Mouse (Mus musculus): Measurements from ENCODE around the gene Hdgfl3.

Hdgfl3 gene

DNA sequence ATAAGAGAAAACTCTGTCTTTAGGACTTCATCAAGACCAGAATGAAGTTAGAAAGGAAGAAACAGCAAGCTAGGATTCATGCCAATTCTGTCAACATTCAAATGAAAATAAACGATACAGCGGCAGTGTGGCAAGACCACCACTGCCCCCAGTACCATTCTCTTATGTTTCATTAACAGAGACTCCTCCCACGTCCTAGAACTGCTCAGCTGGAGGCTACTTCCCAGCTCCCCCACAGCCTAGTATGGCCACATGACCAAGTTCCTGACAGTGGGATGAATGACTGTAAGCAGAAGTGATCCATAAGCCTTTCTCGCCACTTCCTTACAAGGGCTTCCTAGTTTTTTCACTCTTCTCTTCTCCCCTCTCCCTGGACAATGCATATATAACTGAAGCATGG is 30.2 kb downstream of the Hdgfl3 start:
- CTCF ChIA-PET = interaction anchor here (0.6 kb wide), 1 partner anchor 434 kb away, joined by 6 read pairs; no protein-coding TSS in a partner anchor

DNA sequence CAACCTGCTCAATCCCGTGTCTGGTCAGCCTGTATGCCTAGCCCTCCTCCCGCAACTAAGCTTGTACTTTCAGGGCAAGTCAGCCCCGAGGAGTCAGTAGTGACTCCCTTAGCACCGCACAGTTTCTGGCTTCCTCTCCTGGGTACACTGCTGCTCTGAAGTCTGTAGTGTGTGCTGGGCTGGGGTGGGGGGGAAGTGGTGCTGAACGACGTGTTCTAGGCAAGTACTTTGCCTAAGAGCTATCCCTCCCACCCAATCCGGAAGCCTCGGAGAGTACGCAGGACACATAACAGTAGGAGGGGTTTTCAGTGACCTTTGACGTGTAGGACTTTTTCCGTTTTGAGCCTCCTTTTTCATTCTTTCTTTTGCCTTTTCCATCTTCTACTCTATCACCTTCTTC is 34.9 kb downstream of the Hdgfl3 start:
- CTCF ChIA-PET = interaction anchor here (0.8 kb wide), 1 partner anchor 484 kb away, joined by 7 read pairs; no protein-coding TSS in a partner anchor

- CTCF ChIA-PET = no interaction called here
Measured at GRCm38 (mm10) chr7:81885128-81885527, 49.1 kb downstream of the Hdgfl3 start.

DNA sequence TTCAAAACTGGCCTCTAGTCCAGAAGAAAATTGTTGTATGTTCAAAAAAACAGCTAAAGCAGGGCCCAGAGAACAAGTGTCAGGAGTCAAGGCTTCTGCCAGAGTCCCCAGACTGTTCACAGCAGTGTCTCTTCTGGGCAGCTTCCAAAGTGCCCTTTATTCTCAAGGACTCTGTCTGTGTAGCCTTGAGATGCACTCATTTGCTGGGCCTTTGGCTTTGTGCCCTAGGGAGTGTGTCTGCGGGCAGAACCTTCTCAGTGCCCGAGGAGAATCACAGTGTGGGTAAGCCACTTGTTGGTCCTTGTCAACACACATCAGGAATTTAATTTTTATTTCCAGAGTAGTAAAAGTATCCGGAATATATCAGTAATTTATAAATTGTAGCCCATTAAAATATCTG is 52.7 kb downstream of the Hdgfl3 start:
- CTCF ChIA-PET = no interaction called here

- CTCF ChIA-PET = interaction anchor here (0.7 kb wide), 1 partner anchor 256 kb away, joined by 3 read pairs; no protein-coding TSS in a partner anchor
Measured at GRCm38 (mm10) chr7:81880797-81881196, 53.5 kb downstream of the Hdgfl3 start.

DNA sequence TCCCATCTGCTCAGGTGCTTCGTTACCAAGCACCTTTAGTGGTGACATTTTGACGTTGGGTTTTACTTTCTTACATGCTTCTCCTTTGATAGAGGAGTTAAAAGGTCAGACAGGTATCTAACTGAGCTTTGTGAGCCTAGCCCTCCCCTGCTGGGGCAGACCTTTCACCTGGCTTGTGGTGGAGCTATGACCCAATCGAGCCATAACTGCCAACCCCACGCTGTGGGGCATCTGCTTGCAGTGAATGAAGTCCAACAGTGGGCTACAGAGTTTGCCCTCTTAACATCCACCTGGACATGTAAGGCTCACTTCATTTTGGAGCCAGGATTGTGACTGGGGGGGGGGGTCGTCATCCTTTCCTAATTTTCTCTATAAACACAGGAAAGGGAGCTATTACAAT is 54.0 kb downstream of the Hdgfl3 start:
- CTCF ChIA-PET = interaction anchor here (0.7 kb wide), 1 partner anchor 256 kb away, joined by 3 read pairs; no protein-coding TSS in a partner anchor

- CTCF ChIA-PET = no interaction called here
Measured at GRCm38 (mm10) chr7:81875372-81875771, 58.9 kb downstream of the Hdgfl3 start.

DNA sequence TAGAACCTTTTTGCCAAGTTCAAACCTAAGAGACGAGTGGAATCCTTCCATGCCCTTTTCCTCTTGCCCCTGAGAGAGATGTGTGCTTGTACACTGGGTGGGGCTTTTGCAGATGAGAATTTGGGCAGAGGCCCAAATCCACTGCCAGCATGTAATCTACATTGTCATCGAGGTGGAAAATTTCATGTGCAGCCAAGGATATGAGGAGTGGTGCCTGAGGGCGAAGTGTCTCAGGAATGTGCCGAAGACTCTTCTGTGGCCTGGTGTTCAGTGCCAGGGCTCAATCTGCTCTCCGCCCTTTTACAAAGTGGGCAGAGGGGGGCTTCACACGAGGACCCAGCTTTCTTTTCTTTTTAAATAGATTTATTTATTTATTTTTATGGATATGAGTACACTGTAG is 59.6 kb downstream of the Hdgfl3 start:
- CTCF ChIA-PET = no interaction called here

DNA sequence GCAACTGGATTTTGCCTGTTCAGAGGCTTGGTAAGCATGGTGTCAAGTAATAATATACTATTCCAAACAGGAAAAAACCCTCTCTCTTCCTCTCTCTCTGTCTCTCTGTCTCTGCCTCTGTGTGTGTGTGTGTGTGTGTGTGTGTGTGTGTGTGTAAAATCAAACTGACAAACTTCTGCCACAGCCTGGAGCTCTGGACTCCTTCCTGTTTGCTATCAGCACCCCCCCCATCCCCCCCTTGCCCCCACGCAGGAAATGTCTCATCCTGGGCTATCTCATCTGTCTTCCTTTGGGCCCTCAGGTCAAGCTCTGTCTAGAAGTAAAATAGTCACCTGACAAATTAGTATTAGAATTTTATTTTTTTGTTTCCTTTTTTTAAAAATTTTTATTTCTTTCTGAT is 60.5 kb downstream of the Hdgfl3 start:
- CTCF ChIA-PET = no interaction called here

DNA sequence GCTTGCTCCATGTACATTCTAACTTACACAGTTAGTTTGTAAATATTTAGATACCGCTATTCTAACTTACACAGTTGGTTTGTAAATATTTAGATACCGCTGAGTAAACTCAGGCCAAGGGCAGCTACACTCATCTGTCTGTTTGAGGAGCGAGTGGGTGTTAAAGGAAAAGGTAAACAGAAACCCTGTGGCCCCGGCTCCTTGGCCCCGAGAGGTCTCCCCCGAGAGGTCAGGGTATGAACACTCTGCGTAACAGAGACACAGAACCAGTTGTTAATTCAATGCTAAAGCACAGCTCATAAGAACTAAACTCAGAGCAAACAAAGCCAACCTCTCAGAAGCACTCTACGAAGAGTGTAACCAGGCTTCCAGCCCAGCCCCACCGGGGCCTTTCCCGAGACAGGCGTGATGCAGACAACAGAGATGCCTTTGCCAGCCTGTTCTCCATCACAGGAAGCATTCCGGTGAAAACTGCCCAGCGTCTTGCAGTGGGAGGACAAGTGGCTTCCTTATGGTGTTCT is 61.7 kb downstream of the Hdgfl3 start:
- CTCF ChIA-PET = interaction anchor here (0.5 kb wide), 1 partner anchor 51 kb away, joined by 8 read pairs; no protein-coding TSS in a partner anchor

- CTCF ChIA-PET = interaction anchor here (0.7 to 1.0 kb wide), 3 partner anchors 15 to 86 kb away, joined by 3 read pairs; partner anchors contain the start of gene Btbd1
Measured at GRCm38 (mm10) chr7:81868158-81868557, 66.1 kb downstream of the Hdgfl3 start.

DNA sequence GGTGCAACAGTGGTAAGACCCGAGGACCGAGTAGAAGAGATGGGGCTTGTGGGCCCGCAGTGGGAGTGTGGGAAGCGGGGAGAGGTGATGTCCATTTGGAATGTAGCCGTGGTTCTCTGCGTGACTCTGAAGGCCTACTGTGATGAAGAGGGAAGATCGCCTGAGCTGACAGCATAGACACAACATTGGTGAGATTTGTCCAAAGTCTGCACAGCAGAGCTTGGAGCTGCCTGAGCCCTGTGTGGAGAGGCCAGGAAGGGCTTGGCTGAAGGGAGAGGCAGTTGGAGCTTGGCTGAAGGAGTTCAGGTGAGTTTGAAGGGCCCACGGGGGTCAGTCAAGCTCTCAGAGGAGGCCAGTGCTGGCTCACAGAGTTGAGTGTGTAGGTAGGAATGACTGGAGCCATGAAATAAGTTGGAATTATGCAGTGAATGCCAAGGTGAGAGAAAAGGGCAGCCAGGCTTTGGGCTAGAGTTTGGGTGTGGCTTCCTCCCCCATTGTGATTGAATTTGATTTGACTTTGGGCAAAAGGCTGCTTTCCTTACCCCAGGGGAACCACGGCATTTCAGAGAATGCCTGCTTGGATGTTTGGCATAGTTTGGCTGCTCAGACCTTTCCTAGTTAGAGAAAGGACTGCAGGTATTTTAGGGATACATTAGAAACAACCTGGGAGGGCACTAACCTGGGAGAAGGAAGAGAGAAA is 66.9 kb downstream of the Hdgfl3 start:
- CTCF ChIA-PET = no interaction called here

GRCm38 (mm10) chr7:81865937-81866336 is 68.3 kb downstream of the Hdgfl3 start:
- CTCF ChIA-PET = no interaction called here

GRCm38 (mm10) chr7:81864552-81864951 is 69.7 kb downstream of the Hdgfl3 start:
- CTCF ChIA-PET = no interaction called here

- CTCF ChIA-PET = no interaction called here
Measured at GRCm38 (mm10) chr7:81862587-81863583, 71.4 kb downstream of the Hdgfl3 start.

DNA sequence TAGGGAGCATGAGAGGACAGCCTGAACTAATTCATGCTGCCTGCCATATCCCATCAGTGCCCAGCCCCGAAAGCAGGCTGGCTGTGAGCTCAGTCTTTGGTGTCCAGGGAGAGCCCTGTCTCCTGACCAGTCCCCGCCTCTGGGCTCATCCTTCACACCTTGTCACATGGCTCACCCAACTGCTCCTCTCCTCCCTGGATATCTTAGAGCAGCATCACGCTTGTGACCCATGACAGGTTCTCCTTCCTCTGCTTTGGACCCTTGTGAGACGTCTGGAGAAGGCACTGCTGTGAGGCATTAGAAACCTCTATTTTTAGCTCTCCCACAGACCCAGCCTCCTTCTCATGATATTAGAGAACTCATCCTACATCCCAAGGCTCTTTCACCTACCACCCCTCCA is 72.4 kb downstream of the Hdgfl3 start:
- CTCF ChIA-PET = no interaction called here

DNA sequence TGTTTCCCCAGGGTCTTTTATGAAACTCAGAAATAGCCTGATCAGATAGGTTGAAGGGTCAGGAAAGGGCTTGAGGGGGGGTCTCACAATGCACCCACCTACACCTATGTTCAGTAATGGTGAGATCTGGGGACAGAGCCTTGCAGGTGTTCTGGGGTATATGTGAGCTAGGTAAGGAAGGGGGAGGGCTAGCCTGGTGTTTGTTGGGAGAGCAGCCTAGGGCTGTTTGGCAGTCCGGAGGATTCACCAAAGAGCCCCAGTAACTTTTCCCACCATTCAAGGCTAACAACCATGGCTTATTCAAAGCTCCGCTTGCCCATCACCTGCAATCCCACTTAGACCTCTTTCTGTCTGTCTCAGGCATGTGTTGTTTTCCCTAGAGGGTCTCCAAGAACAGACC is 72.8 kb downstream of the Hdgfl3 start:
- CTCF ChIA-PET = no interaction called here

GRCm38 (mm10) chr7:81860996-81861395 is 73.3 kb downstream of the Hdgfl3 start:
- CTCF ChIA-PET = no interaction called here

GRCm38 (mm10) chr7:81860071-81860470 is 74.2 kb downstream of the Hdgfl3 start:
- CTCF ChIA-PET = no interaction called here

- CTCF ChIA-PET = interaction anchor here (1.5 kb wide), 1 partner anchor 11 kb away, joined by 3 read pairs; no protein-coding TSS in a partner anchor
Measured at GRCm38 (mm10) chr7:81858968-81859721, 75.1 kb downstream of the Hdgfl3 start, which contains the start of gene Tm6sf1. TSS of gene Tm6sf1 (plus strand) at chr7:81859001.

DNA sequence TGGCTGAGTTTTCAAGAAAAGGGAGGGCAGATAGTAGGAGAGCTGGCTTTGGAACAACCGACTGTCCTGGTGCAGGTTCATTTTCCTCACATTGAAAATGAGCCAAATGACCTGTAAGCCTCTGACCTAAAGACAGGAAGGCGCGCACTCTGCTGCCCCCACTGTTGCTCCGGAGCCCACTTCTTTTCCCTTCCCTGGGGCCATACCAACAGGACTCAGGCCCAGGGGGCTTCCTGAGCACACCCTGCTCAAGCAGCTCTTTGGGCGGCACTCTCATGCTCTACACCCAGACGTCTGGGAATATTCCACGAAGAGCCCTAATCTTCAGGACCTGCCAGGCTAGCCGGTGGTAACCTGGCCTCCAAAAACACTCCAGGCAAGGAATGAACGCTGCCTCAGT is 76.0 kb downstream of the Hdgfl3 start:
- CTCF ChIA-PET = interaction anchor here (0.7 to 1.5 kb wide), 2 partner anchors 10 to 22 kb away, joined by 3 read pairs; no protein-coding TSS in a partner anchor

Measured in spleen, embryonic (tissue).